Mouse (Mus musculus) intestine, embryonic 15.5 days (tissue): Measurements from ENCODE around the gene Cd72. TPM values are rescaled to one million over a fixed set of nuclear protein-coding genes. Genes with fewer than 3 reads are reported as not detected.

Experiments
- ATAC-seq: fragments of 200-750 bp; cut with Nextera tagmentation; 2 replicates; pipeline ENCODE4 v1.8.0; 2017; ENCODE audit warnings: moderate TSS enrichment, moderate library complexity
- H3K27ac ChIP-seq: fragments of 300-500 bp; sonication (generic); 2 replicates; pipeline ENCODE4 v1.5.1; 2015; ENCODE audit warnings: mild to moderate bottlenecking, inconsistent platforms
- H3K27me3 ChIP-seq: fragments of 300-500 bp; sonication (generic); replicated peaks from 2 replicates; pipeline ENCODE4 v1.6.1; 2015; ENCODE audit warnings: inconsistent platforms
- H3K36me3 ChIP-seq: fragments of 300-500 bp; sonication (generic); 2 replicates; pipeline ENCODE4 v1.6.1; 2015; ENCODE audit warnings: inconsistent platforms
- H3K4me1 ChIP-seq: fragments of 300-500 bp; sonication (generic); replicated peaks from 2 replicates; pipeline ENCODE4 v1.6.1; 2015; ENCODE audit warnings: inconsistent platforms
- H3K4me2 ChIP-seq: fragments of 300-500 bp; sonication (generic); replicated peaks from 2 replicates; pipeline ENCODE4 v1.6.1; 2015; ENCODE audit warnings: mild to moderate bottlenecking, inconsistent platforms
- H3K4me3 ChIP-seq: fragments of 300-500 bp; sonication (generic); replicated peaks from 2 replicates; pipeline ENCODE4 v1.5.1; 2015; ENCODE audit warnings: inconsistent platforms
- H3K9ac ChIP-seq: fragments of 300-500 bp; sonication (generic); 2 replicates; pipeline ENCODE4 v1.6.1; 2015; ENCODE audit warnings: inconsistent platforms
- H3K9me3 ChIP-seq: fragments of 300-500 bp; sonication (generic); 2 replicates; pipeline ENCODE4 v1.6.1; 2016; ENCODE audit warnings: inconsistent platforms
- WGBS: fragments of 180-500 bp; shearing (Covaris S2); methylation state at CpG from one replicate; pipeline ENCODE4 v1.1.7; 2015; 5-methylcytosine and 5-hydroxymethylcytosine counted together
- polyA plus RNA-seq: library from polyadenylated mRNA; unstranded; fragments of >200 nt; fragmentation: Nextera tagmentation; extraction: Ambion mirVana; gene quantifications from 2 replicates; pipeline ENCODE4 v1.2.1, GENCODE M21; 2015

Gene Cd72
- polyA plus RNA-seq, 1 experiment from 2014 or later = 2.9 TPM

- peak overlapping the region; percentile 99 for H3K9ac ChIP-seq
- H3K4me3 ChIP-seq = peak overlapping the region; percentile 89
- H3K4me1 ChIP-seq = peaks cover 10% of the 10 kb centered on the region
- peaks cover 20% of the 10 kb centered on the region for H3K36me3 ChIP-seq
- WGBS = under 1% methylated on average over 32 of the region's 33 CpGs
- H3K4me2 ChIP-seq = peak overlapping the region; percentile 97
- ATAC-seq = peak; percentile 94
- H3K9me3 ChIP-seq = no peaks in the 10 kb centered on the region
- peak overlapping the region; percentile 89 for H3K27ac ChIP-seq
- H3K27me3 ChIP-seq = no peaks in the 10 kb centered on the region
Measured at GRCm38 (mm10) chr4:43442044-43442443, 12.4 kb downstream of the Cd72 start.

- H3K4me3 ChIP-seq = peak within 1 kb of the TSS; percentile 89
- no peaks in the 10 kb centered on the region for H3K27me3 ChIP-seq
- ATAC-seq = no peak
- WGBS = 22% methylated on average over 4 of the region's 4 CpGs
- no peaks in the 10 kb centered on the region for H3K9me3 ChIP-seq
- H3K27ac ChIP-seq = peak within 1 kb of the TSS; percentile 89
- H3K9ac ChIP-seq = peak within 1 kb of the TSS; percentile 99
- H3K4me2 ChIP-seq = peak within 1 kb of the TSS; percentile 97
- peaks cover 10% of the 10 kb centered on the region for H3K4me1 ChIP-seq
- peaks cover 16% of the 10 kb centered on the region for H3K36me3 ChIP-seq
Measured at GRCm38 (mm10) chr4:43441639-43442038, 12.8 kb downstream of the Cd72 start, which contains the start of gene Tesk1. TSS of gene Tesk1 (plus strand) at chr4:43441939.

GRCm38 (mm10) chr4:43432832-43433231 lies 21.6 kb downstream of the Cd72 start:
- ATAC-seq = no peak
- WGBS = 83% methylated on average over 1 of the region's 1 CpGs

DNA sequence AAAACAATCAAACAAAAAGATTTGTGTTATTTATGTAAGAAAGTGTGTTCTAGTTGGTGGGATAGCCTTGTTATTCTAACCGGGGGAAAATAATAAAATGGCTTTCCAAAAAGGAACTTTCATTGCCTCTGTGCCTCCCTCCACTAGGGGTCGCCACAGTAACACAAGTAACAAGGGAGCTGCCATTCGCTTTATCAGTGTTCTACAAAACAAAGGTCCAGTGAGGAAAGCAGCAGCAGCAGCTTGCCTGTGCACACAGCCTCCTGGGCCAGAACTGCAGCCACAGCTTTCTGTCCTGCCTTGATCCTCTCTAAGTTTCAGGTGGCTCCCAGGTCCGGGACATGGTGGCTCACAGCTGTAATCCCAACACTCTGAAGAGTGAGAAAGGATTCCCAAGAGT lies 22.7 kb downstream of the Cd72 start:
- peaks cover under 1% of the 10 kb centered on the region; the same call in 1 of the 2 replicates for H3K36me3 ChIP-seq
- peaks cover 8% of the 10 kb centered on the region for H3K4me1 ChIP-seq
- peaks cover 13% of the 10 kb centered on the region; the same call in 1 of the 2 replicates for H3K27me3 ChIP-seq
- H3K4me2 ChIP-seq = no peak overlapping the region
- no peaks in the 10 kb centered on the region for H3K9me3 ChIP-seq
- no peak overlapping the region for H3K9ac ChIP-seq
- peak; percentile 56; the same call in 1 of the 2 replicates for ATAC-seq
- peak overlapping the region; percentile 51; the same call in 1 of the 2 replicates for H3K27ac ChIP-seq
- no peak overlapping the region for H3K4me3 ChIP-seq
- WGBS = 5% methylated on average over 4 of the region's 4 CpGs

More at GRCm38 (mm10) chr4:43432832-43433231, 21.6 kb downstream of the Cd72 start:
- H3K36me3 ChIP-seq = no peaks in the 10 kb centered on the region
- no peak overlapping the region for H3K27ac ChIP-seq
- H3K9me3 ChIP-seq = no peaks in the 10 kb centered on the region
- H3K4me3 ChIP-seq = no peak overlapping the region
- H3K4me1 ChIP-seq = peaks cover 8% of the 10 kb centered on the region
- peaks cover 4% of the 10 kb centered on the region; the same call in 1 of the 2 replicates for H3K27me3 ChIP-seq
- no peak overlapping the region for H3K4me2 ChIP-seq
- H3K9ac ChIP-seq = no peak overlapping the region

- Histone ChIP-seq H3K27ac (0 out of 2 replicates have a peak within 1 kb of the TSS, but pooled peaks have one; percentile 27), H3K4me2 (peak within 1 kb of the TSS; percentile 35), H3K9me3 (no peaks in the 10 kb centered on the region), H3K4me1 (peaks cover 13% of the 10 kb centered on the region), H3K27me3 (peaks cover 18% of the 10 kb centered on the region; the same call in 1 of the 2 replicates), H3K9ac (no peak within 1 kb of the TSS), H3K36me3 (peaks cover 15% of the 10 kb centered on the region), H3K4me3 (no peak within 1 kb of the TSS)
- no peak for ATAC-seq
- WGBS = 17% methylated on average over 10 of the region's 10 CpGs
Measured at GRCm38 (mm10) chr4:43428946-43429345, 25.5 kb downstream of the Cd72 start, which contains the start of gene Fam166b. TSS of gene Fam166b (minus strand) at chr4:43429134.

DNA sequence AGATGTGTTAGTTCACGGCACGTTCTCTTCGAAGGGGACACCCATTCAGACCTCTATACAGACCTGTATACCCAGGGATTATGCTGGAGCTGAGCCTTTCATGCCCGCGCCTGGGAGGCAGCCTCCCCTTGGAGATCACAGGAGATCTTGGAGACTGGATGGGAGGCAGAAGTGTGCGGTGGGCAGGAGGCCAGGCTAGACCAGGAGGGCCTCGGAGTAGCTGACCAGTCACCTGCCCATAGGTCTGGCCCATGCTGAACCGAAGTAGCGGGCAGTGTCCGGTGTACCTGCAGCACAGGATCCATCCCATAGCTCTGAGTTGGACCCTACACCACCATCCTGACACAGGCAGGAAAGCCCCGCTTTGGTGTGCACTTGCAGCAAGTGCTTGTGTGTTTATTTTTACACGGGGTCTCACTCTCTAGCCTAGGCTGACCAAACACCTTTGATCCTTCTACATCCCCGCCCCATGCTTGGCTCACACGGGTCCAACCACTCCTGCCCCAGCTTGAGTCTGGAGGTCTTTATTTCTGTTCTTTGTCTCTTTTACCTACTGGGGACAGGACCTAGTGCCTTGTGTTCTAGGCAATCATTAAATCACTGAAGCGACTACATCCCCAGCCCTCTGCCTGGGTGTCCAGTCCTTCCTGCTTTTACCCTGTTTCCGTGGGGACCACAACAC lies 26.1 kb downstream of the Cd72 start:
- 38% methylated on average over 16 of the region's 16 CpGs for WGBS
- Histone ChIP-seq H3K4me2 (peak overlapping the region; percentile 35; the same call in 1 of the 2 replicates), H3K27me3 (peaks cover 18% of the 10 kb centered on the region; the same call in 1 of the 2 replicates), H3K9ac (no peak overlapping the region), H3K4me1 (peaks cover 13% of the 10 kb centered on the region), H3K36me3 (peaks cover 21% of the 10 kb centered on the region), H3K27ac (0 out of 2 replicates have a peak overlapping the region, but pooled peaks have one; percentile 27), H3K9me3 (no peaks in the 10 kb centered on the region), H3K4me3 (no peak overlapping the region)
- no peak for ATAC-seq

DNA sequence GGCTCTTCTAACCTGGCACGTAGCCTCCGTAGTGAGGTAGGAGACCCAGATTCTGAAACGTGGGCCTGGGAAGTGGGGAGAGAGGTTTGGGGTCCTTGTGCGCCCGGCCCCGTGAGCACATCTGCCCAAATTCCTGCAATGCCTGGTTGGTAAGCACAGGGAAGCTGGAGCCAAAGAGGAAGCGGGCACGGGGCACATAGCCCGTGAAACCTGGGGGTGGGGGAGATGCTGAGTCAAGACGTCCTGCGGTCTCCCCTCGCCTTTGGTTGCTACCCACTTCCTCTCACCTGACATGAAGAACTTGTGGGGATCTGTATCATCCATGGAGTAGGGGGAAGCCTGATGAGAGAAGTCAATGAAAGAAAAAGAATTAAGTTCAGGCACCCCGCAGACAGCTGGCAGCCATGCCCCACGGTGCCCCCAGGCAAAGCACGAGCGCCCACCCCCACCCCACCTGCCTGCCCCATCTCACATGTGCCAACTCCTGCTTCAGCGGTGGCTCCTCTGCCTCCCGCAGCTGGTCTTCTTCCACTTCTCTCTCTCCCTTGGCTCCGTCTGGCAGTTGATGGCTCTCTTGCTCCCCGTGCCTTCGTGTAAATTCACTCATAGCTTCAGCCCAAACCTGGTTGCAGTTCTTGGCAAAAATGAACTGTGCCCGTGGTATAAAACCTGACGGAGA lies 26.8 kb downstream of the Cd72 start:
- Histone ChIP-seq H3K27ac (no peak overlapping the region), H3K27me3 (peaks cover 18% of the 10 kb centered on the region; the same call in 1 of the 2 replicates), H3K4me2 (no peak overlapping the region), H3K4me3 (no peak overlapping the region), H3K36me3 (peaks cover 27% of the 10 kb centered on the region), H3K9ac (no peak overlapping the region), H3K9me3 (no peaks in the 10 kb centered on the region), H3K4me1 (peaks cover 13% of the 10 kb centered on the region)
- no peak for ATAC-seq
- 39% methylated on average over 23 of the region's 23 CpGs for WGBS

DNA sequence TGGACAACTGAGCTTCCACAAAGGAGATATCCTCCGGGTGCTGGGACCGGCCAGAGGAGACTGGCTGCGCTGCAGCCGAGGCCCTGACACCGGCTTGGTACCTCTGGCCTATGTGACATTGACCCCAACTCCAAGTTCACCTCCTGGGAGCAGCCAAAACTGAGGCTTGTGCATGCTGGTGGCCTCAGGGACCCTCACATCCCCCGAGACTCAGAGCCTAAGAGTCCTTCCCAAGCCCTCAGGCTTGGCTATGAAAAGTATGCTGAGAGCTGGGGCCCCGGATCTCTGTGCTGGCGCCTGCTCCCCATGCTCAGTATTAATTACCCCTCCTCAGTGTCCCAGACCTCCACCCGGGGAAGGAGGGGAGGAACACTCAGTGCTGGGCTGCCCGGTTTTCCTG lies 27.9 kb downstream of the Cd72 start:
- Histone ChIP-seq H3K4me2 (no peak overlapping the region), H3K4me3 (no peak overlapping the region), H3K9ac (no peak overlapping the region), H3K27ac (no peak overlapping the region), H3K36me3 (peaks cover 39% of the 10 kb centered on the region), H3K9me3 (no peaks in the 10 kb centered on the region), H3K27me3 (peaks cover 18% of the 10 kb centered on the region; the same call in 1 of the 2 replicates), H3K4me1 (peaks cover 13% of the 10 kb centered on the region)
- WGBS = 65% methylated on average over 10 of the region's 10 CpGs
- no peak for ATAC-seq

DNA sequence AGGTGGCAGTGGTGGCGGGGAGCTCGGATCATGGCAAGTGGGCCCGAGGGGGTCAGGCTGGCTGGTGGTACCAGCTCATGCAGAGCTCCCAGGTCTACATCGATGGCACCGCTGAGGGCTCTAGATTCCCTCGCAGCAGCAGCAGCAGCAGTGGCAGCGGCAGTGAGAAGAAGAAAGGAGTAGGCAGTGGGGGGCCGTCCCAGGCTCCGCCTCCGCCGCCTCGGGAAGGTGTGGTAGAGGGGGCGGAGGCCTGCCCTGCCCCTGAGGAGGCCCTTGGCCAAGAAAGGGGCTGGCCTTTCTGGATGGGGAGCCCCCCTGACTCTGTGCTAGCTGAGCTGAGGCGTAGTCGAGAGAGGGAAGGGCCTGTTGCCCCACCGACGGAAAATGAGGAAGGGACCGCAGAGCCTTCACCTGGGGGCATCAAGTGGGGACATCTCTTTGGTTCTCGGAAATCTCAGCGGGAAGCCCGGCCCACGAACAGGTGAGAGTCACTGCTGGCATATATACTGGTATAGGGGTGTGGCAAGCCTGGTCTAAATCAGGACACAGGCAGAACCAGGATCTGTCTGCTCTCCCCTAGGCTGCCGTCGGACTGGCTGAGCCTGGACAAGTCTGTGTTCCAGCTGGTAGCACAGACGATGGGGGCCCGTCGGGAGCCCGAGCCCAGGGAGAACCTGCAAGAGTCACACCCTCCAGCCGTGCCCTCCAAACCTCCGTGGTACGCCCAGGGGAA lies 28.6 kb downstream of the Cd72 start:
- Histone ChIP-seq H3K27me3 (peaks cover 18% of the 10 kb centered on the region; the same call in 1 of the 2 replicates), H3K4me2 (peak overlapping the region; percentile 44), H3K27ac (no peak overlapping the region), H3K4me1 (peaks cover 13% of the 10 kb centered on the region), H3K4me3 (peak overlapping the region; percentile 5), H3K9me3 (no peaks in the 10 kb centered on the region), H3K36me3 (peaks cover 43% of the 10 kb centered on the region), H3K9ac (no peak overlapping the region)
- ATAC-seq = peak; percentile 66
- WGBS = 39% methylated on average over 30 of the region's 31 CpGs

- Histone ChIP-seq H3K4me2 (peak overlapping the region; percentile 44), H3K4me3 (peak overlapping the region; percentile 5; the same call in 1 of the 2 replicates), H3K27me3 (peaks cover 18% of the 10 kb centered on the region; the same call in 1 of the 2 replicates), H3K4me1 (peaks cover 14% of the 10 kb centered on the region), H3K36me3 (peaks cover 43% of the 10 kb centered on the region), H3K9ac (no peak overlapping the region), H3K9me3 (no peaks in the 10 kb centered on the region), H3K27ac (no peak overlapping the region)
- no peak for ATAC-seq
- 43% methylated on average over 14 of the region's 14 CpGs for WGBS
Measured at GRCm38 (mm10) chr4:43425197-43425596, 29.2 kb downstream of the Cd72 start.

GRCm38 (mm10) chr4:43424072-43424471 lies 30.4 kb downstream of the Cd72 start:
- Histone ChIP-seq H3K4me1 (peaks cover 23% of the 10 kb centered on the region), H3K27ac (no peak overlapping the region), H3K27me3 (peaks cover 18% of the 10 kb centered on the region; the same call in 1 of the 2 replicates), H3K4me2 (no peak overlapping the region), H3K4me3 (no peak overlapping the region), H3K36me3 (peaks cover 43% of the 10 kb centered on the region), H3K9me3 (no peaks in the 10 kb centered on the region), H3K9ac (no peak overlapping the region)
- ATAC-seq = no peak
- 83% methylated on average over 9 of the region's 9 CpGs for WGBS
